Mouse (Mus musculus): ENCODE data around the gene Usp26. TPM values are rescaled to one million over a fixed set of nuclear protein-coding genes. Genes with fewer than 3 reads are reported as not detected.

Usp26 gene
- polyA plus RNA-seq (2017; shearing (Covaris generic)) = not detected

DNA sequence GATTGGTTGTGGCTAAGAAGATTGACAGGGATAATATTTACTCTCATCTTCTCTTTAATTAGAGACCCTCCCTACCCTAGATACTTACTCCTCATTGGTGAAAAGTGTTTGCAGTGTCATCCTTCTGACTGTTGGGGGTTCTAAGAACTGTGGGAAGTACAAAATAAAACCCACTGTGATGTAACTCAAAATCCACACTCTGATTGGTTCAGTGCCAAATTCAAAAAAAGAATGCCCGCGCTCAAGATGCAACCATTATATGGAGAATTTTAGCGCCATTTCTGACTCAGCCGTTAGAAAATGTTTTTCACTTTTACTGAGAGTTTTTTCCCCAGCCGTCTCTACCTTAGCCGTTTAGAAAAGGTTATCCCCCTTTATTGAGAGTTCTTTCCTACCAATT, at the start of gene Usp26:
Gene Usp26, minus strand, starts transcription at position 101 of the 400 bp plus-strand sequence.

Other genes starting within 250 kb of the Usp26 start
- not detected for gene Hs6st2, start 119.4 kb downstream of the Usp26 start, polyA plus RNA-seq (2017; shearing (Covaris generic))
- not detected for gene 1700080O16Rik, start 171.5 kb upstream of the Usp26 start, polyA plus RNA-seq (2017; shearing (Covaris generic))